Mouse (Mus musculus) embryo, embryonic 10.5 days (tissue): ENCODE results near the gene Gm6268.

ENCODE experiments used
- DNase-seq: peaks from one replicate; pipeline ENCODE4 v3.0.0-alpha.2; 2015; ENCODE audit warnings: low spot score

Gm6268 gene

GRCm38 (mm10) chrX:36400980-36401379 is at the start of gene Gm6268:
Gene Gm6268 (plus strand): TSS chrX:36401280.
- no peak for DNase-seq

- peak; percentile 30 for DNase-seq
Observed at GRCm38 (mm10) chrX:36352446-36352845, 48.6 kb upstream of the Gm6268 start.

- no peak for DNase-seq
Observed at GRCm38 (mm10) chrX:36385340-36385739, 15.7 kb upstream of the Gm6268 start.

- no peak for DNase-seq
Observed at GRCm38 (mm10) chrX:36389971-36390370, 11.1 kb upstream of the Gm6268 start.

GRCm38 (mm10) chrX:36390503-36390902 is 10.6 kb upstream of the Gm6268 start:
- DNase-seq = no peak

- DNase-seq = no peak
Observed at GRCm38 (mm10) chrX:36392672-36393071, 8.4 kb upstream of the Gm6268 start.

- DNase-seq = peak; percentile 53
Observed at GRCm38 (mm10) chrX:36393279-36393678, 7.8 kb upstream of the Gm6268 start.

- DNase-seq = peak; percentile 2
Observed at GRCm38 (mm10) chrX:36402316-36402715, 1.2 kb downstream of the Gm6268 start.

GRCm38 (mm10) chrX:36419153-36419552 is 18.1 kb downstream of the Gm6268 start:
- no peak for DNase-seq

- peak; percentile 21 for DNase-seq
Observed at GRCm38 (mm10) chrX:36434993-36435392, 33.9 kb downstream of the Gm6268 start.

GRCm38 (mm10) chrX:36437932-36438331 is 36.9 kb downstream of the Gm6268 start:
- DNase-seq = no peak
